Mouse (Mus musculus): ENCODE results near the gene AU022751. TPM values are rescaled to one million over a fixed set of nuclear protein-coding genes. Genes with fewer than 3 reads are reported as not detected.
"Not testable (repeated sequence)": the region's sequence is repeated elsewhere in the genome, so short reads cannot be mapped to it uniquely, and the experiment has no call there.

The AU022751 gene
- total RNA-seq (2021), result 1 to 10 TPM; 1.2 to 2.0 TPM
- long read RNA-seq, experiment 1, result 0 reads
- long read RNA-seq, experiment 2, result 0 reads

GRCm38 (mm10) chrX:6082954-6083680 lies at the start of gene AU022751:
TSS of gene AU022751 (minus strand) at chrX:6083419.
- DNase-seq (ENCODE audit: low spot score in 2 of 2), result no peak
- Histone ChIP-seq H3K27ac (no peak within 1 kb of the TSS), H3K4me3 (no peak within 1 kb of the TSS)
- no peak for TF ChIP-seq CTCF (conservative IDR thresholded peaks at IDR 0.05)

DNA sequence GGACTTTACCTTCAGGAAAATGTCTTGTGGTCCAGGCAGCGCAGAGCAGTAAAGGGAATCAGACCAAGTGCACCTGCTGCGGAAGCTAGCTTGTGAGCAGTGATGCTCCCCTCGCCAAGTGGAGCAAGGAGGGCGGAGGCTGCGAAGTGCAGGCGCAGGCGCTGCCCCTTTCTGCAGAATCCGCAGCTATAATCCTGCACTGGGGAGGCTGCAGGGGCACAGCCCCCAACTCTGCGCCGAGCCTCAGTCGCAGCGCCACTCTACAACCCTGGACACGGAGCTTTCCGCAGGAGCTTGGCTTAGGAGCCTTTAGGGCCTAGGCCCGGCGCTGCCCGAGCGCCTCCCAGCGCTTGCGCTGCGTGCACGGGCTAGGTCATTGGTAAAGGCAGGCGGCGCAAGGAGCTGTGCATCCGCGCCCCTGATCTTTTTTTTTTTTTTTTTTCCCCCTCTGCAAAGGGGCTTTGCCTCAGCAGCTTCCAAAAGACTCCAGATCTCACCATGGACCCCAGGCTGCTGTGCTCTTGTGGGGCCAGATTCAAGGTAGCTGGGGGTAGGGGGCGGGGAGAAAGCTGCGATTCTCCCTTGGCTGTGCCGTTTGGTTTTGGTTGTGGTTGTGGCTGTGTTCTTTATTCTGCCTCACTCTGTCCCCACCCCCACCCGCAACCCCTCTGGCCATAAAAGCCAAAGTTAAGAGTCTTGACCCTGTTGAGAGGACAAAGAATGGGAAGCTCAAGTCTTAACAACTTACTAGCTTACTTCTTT lies 9.0 kb upstream of the AU022751 start:
- Histone ChIP-seq H3K27ac (peak overlapping the region; percentile 90), H3K4me3 (peak overlapping the region; percentile 68)
- peak; percentile 56 for TF ChIP-seq CTCF (conservative IDR thresholded peaks at IDR 0.05)
- peak; percentile 28 to 44 for DNase-seq (ENCODE audit: low spot score in 2 of 2)

GRCm38 (mm10) chrX:6091547-6091946 lies 8.3 kb upstream of the AU022751 start:
- H3K27ac ChIP-seq, result peak overlapping the region; percentile 90
- no peak for DNase-seq (ENCODE audit: low spot score in 2 of 2)
- TF ChIP-seq CTCF (conservative IDR thresholded peaks at IDR 0.05), result no peak
- peak overlapping the region; percentile 68 for H3K4me3 ChIP-seq

- TF ChIP-seq CTCF (conservative IDR thresholded peaks at IDR 0.05), result no peak
- no peak for DNase-seq (ENCODE audit: low spot score in 2 of 2)
- H3K4me3 ChIP-seq, result no peak overlapping the region
- no peak overlapping the region for H3K27ac ChIP-seq
These were observed 21.7 kb downstream of the AU022751 start for GRCm38 (mm10) chrX:6061563-6061962.

GRCm38 (mm10) chrX:6047936-6048614 lies 35.1 kb downstream of the AU022751 start:
- DNase-seq (ENCODE audit: low spot score in 2 of 2), result not testable (repeated sequence)
- peak overlapping the region; percentile 45 for H3K4me3 ChIP-seq
- peak overlapping the region; percentile 62; the same call in 1 of the 2 replicates for H3K27ac ChIP-seq

DNA sequence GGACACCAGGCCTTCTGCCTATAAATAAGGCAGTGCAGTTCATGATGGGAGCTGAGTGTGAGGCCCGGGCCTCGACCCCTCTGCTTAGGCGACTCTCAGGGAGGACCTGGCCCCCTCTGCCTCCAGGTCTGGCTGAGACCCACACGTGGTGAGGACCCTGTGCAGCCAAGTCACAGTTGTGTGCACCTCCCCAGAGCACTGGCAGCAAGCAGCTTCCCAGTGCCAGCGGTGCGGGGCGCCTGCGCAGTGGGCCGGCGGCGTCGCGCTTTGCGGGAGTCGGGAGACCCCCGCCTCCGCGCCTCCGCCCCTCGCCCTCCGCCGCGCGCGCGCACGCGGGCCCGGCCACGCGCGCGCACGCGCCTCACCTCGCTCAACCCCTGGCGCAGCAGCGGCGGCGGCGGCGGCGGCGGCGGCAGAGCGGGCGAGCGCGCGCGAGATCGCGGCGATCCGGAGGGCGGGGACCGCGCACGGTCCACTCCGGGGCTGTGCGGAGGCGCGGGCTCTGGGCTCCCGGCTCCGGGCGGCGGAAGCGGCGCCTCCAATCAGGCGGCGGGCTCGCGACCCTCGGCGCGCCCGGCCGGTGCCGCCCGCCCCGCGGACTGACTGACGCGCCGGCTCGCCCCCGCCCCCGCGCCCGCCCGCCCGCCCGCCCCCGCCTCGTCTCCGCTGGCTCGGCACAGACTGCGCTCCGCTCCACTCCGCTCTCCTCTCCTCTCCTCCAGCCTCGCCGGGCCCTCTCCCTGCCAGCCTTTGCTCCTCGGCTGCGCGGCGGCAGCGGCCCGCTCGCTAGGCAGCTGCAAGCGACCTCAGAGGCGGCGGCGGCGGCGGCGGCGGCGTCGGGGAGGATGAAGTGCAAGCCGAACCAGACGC lies 35.9 kb downstream of the AU022751 start, which contains the start of gene Nudt11:
TSS of gene Nudt11 (plus strand) at position 388 of the 870 bp plus-strand sequence.
- Histone ChIP-seq H3K4me3 (peak within 1 kb of the TSS; percentile 45), H3K27ac (peak within 1 kb of the TSS; percentile 62; the same call in 1 of the 2 replicates)
- DNase-seq (ENCODE audit: low spot score in 2 of 2), result peak in 1 of 2 experiments; percentile 4

Small RNAs within 50 kb of the gene (microRNA-seq; reads per million reads assigned to microRNA genes)
- 0 reads per million in 2 experiments for gene Gm27360

Other genes starting within 250 kb of the AU022751 start
- gene Nudt11, start 36.0 kb downstream of the AU022751 start, total RNA-seq (2021), result 10 to 100 TPM; 29.1 to 31.5 TPM
- gene Nudt10, start 89.6 kb upstream of the AU022751 start, total RNA-seq (2021), result 10 to 100 TPM; 25.7 to 31.4 TPM
- not detected for gene Bmp15, start 237.3 kb upstream of the AU022751 start, total RNA-seq (2021)

Data from layer of hippocampus, adult 2 months (tissue).